10 mouse cellular contexts compared by ENCODE assay signal in genomic region chr15:90346757-90347156, GRCm38 (mm10).
DNase-seq lines count a peak whose midpoint lies in the region; ATAC-seq lines count a peak whose summit lies in the region.
"Had no signal": no experiment of that assay in that cellular context is flagged by ENCODE, and none has a peak within 500 bp of the region (broad histone marks: within the 10 kb centered on the region; RNA-seq: fewer than 3 reads in every experiment).

No protein-coding gene starts in this region.

- peak; percentile 4 to 5 for DNase-seq in cerebellum, postnatal 25 days
- DNase-seq in cerebellum, adult 11-12 months: no peak
- peak; percentile 3 for DNase-seq in left cerebral cortex, postnatal 4 days
- DNase-seq in left cerebral cortex, postnatal 36 days (ENCODE audit: low spot score in 2 of 2): no peak
- peak; percentile 64 to 85 for DNase-seq in kidney, adult 8-10 months
- DNase-seq in thymus, postnatal 0 days (ENCODE audit: low spot score): no peak
- DNase-seq: heart, postnatal 10 days; layer of hippocampus, adult 9-11 months had no signal

- 0 out of 2 replicates have a peak, but pooled peaks cover 2% of the 10 kb centered on the region for H3K9me3 ChIP-seq in midbrain, embryonic 16.5 days (replicated peaks; ENCODE audit: control insufficient read depth, low read length, poor library complexity, severe bottlenecking)

- ATAC-seq in midbrain, embryonic 16.5 days: no peak
- ATAC-seq in monocyte, adult 5-6 weeks (replicated peaks; ENCODE audit: insufficient number of reproducible peaks, low FRiP score, low TSS enrichment, poor library complexity, severe bottlenecking): no peak

- H3K4me1 ChIP-seq in midbrain, embryonic 16.5 days (ENCODE audit: control insufficient read depth, insufficient read depth, low read length): peaks cover 18% of the 10 kb centered on the region

- no peak overlapping the region for H3K9ac ChIP-seq in midbrain, embryonic 16.5 days (ENCODE audit: low read depth, low read length)

- H3K27me3 ChIP-seq in midbrain, embryonic 16.5 days (ENCODE audit: control insufficient read depth, insufficient read depth, low read depth, low read length): no peaks in the 10 kb centered on the region

- H3K4me3 ChIP-seq in midbrain, embryonic 16.5 days (ENCODE audit: low read depth, low read length): no peak overlapping the region

- H3K4me2 ChIP-seq in midbrain, embryonic 16.5 days (ENCODE audit: low read length): peak overlapping the region; percentile 25; the same call in 1 of the 2 replicates

- 60% methylated on average over 9 of the region's 9 CpGs for WGBS in midbrain, embryonic 16.5 days

- H3K27ac ChIP-seq in midbrain, embryonic 16.5 days (ENCODE audit: low read length): peak overlapping the region; percentile 45; the same call in 1 of the 2 replicates

- intact Hi-C loops in left cerebral cortex, postnatal 4 days (cut with DNase I): no loop called here
- intact Hi-C loops in left cerebral cortex, postnatal 36 days (cut with DNase I): no loop called here

- H3K36me3 ChIP-seq in midbrain, embryonic 16.5 days (ENCODE audit: control insufficient read depth, insufficient read depth, low read length): no peaks in the 10 kb centered on the region

Comparison
In these comparisons a context has a peak if more than half of its experiments do, and no peak if none do; other contexts are left out.
1. DNase-seq: peak in cerebellum, postnatal 25 days (2 of 2), left cerebral cortex, postnatal 4 days (single experiment) and kidney, adult 8-10 months (2 of 2); none in cerebellum, adult 11-12 months (single experiment), left cerebral cortex, postnatal 36 days (0 of 2) and thymus, postnatal 0 days (single experiment).